Mouse (Mus musculus) heart, embryonic 11.5 days (tissue): Measurements from ENCODE around the gene Cmpk1. TPM values are rescaled to one million over a fixed set of nuclear protein-coding genes. Genes with fewer than 3 reads are reported as not detected.

Experiments used
- ATAC-seq: fragments of 200-750 bp; cut with Nextera tagmentation; replicated peaks from 2 replicates; pipeline ENCODE4 v1.8.0; 2017; ENCODE audit warnings: moderate library complexity; ENCODE audit not compliant: insufficient number of reproducible peaks, low FRiP score, low TSS enrichment
- H3K27ac ChIP-seq: fragments of 300-500 bp; sonication (generic); 2 replicates; pipeline ENCODE4 v1.5.1; 2014; ENCODE audit warnings: mild to moderate bottlenecking, low read depth, low read length
- H3K27me3 ChIP-seq: fragments of 300-500 bp; sonication (generic); 2 replicates; pipeline ENCODE4 v1.6.1; 2014; ENCODE audit warnings: mild to moderate bottlenecking, low read length, mixed read lengths; ENCODE audit not compliant: control insufficient read depth, insufficient read depth
- H3K36me3 ChIP-seq: fragments of 300-500 bp; sonication (generic); 2 replicates; pipeline ENCODE4 v1.6.1; 2014; ENCODE audit warnings: mild to moderate bottlenecking, low read length, moderate library complexity, mixed read lengths; ENCODE audit not compliant: control insufficient read depth, insufficient read depth
- H3K4me1 ChIP-seq: fragments of 300-500 bp; sonication (generic); 2 replicates; pipeline ENCODE4 v1.6.1; 2014; ENCODE audit warnings: low read length; ENCODE audit not compliant: control insufficient read depth, insufficient read depth
- H3K4me2 ChIP-seq: fragments of 300-500 bp; sonication (generic); 2 replicates; pipeline ENCODE4 v1.6.1; 2014; ENCODE audit warnings: mild to moderate bottlenecking, moderate library complexity
- H3K4me3 ChIP-seq: fragments of 300-500 bp; sonication (generic); 2 replicates; pipeline ENCODE4 v1.5.1; 2014; ENCODE audit warnings: low read depth, low read length
- H3K9ac ChIP-seq: fragments of 300-500 bp; sonication (generic); 2 replicates; pipeline ENCODE4 v1.6.1; 2014; ENCODE audit warnings: mild to moderate bottlenecking, low read depth, low read length, moderate library complexity
- H3K9me3 ChIP-seq: fragments of 300-500 bp; sonication (generic); replicated peaks from 2 replicates; pipeline ENCODE4 v1.6.1; 2016; ENCODE audit warnings: low read length; ENCODE audit not compliant: control insufficient read depth
- WGBS: fragments of 180-500 bp; shearing (Covaris S2); extraction: QIAGEN DNeasy Blood & Tissue Kit; methylation state at CpG from one replicate; pipeline ENCODE4 v1.1.7; 2014; ENCODE audit not compliant: insufficient replicate concordance; 5-methylcytosine and 5-hydroxymethylcytosine counted together
- polyA plus RNA-seq: library from polyadenylated mRNA; unstranded; fragments of >200 nt; fragmentation: Nextera tagmentation; extraction: Ambion mirVana; gene quantifications from 2 replicates; pipeline ENCODE4 v1.2.1, GENCODE M21; 2014

Cmpk1 gene
- polyA plus RNA-seq, 1 experiment from 2014 or later = 70.0 TPM

- 73% methylated on average over 2 of the region's 2 CpGs for WGBS
- Histone ChIP-seq H3K36me3 (no peaks in the 10 kb centered on the region), H3K4me1 (0 out of 2 replicates have a peak, but pooled peaks cover 3% of the 10 kb centered on the region), H3K27ac (no peak overlapping the region), H3K4me3 (no peak overlapping the region), H3K9ac (no peak overlapping the region), H3K27me3 (no peaks in the 10 kb centered on the region), H3K9me3 (no peaks in the 10 kb centered on the region), H3K4me2 (no peak overlapping the region)
- no peak for ATAC-seq
Observed at GRCm38 (mm10) chr4:114958231-114958630, 28.8 kb downstream of the Cmpk1 start.

GRCm38 (mm10) chr4:114957403-114957802, 29.6 kb downstream of the Cmpk1 start:
- H3K4me3 ChIP-seq = no peak overlapping the region
- ATAC-seq = no peak
- no peak overlapping the region for H3K9ac ChIP-seq
- no peaks in the 10 kb centered on the region for H3K27me3 ChIP-seq
- no peaks in the 10 kb centered on the region for H3K36me3 ChIP-seq
- no peaks in the 10 kb centered on the region for H3K9me3 ChIP-seq
- 0 out of 2 replicates have a peak, but pooled peaks cover 3% of the 10 kb centered on the region for H3K4me1 ChIP-seq
- no peak overlapping the region for H3K4me2 ChIP-seq
- no peak overlapping the region for H3K27ac ChIP-seq

GRCm38 (mm10) chr4:114953172-114953571, 33.9 kb downstream of the Cmpk1 start:
- Histone ChIP-seq H3K4me1 (no peaks in the 10 kb centered on the region), H3K36me3 (no peaks in the 10 kb centered on the region), H3K9ac (no peak overlapping the region), H3K4me3 (no peak overlapping the region), H3K27ac (no peak overlapping the region), H3K9me3 (no peaks in the 10 kb centered on the region), H3K4me2 (no peak overlapping the region), H3K27me3 (no peaks in the 10 kb centered on the region)
- no peak for ATAC-seq
- 66% methylated on average over 3 of the region's 3 CpGs for WGBS

GRCm38 (mm10) chr4:114947852-114948481, 39.1 kb downstream of the Cmpk1 start:
- Histone ChIP-seq H3K9me3 (no peaks in the 10 kb centered on the region), H3K4me2 (no peak overlapping the region), H3K4me1 (no peaks in the 10 kb centered on the region), H3K9ac (no peak overlapping the region), H3K27me3 (peaks cover 8% of the 10 kb centered on the region), H3K27ac (no peak overlapping the region), H3K36me3 (no peaks in the 10 kb centered on the region), H3K4me3 (no peak overlapping the region)
- 49% methylated on average over 7 of the region's 7 CpGs for WGBS
- no peak for ATAC-seq

- Histone ChIP-seq H3K9ac (no peak overlapping the region), H3K4me2 (no peak overlapping the region), H3K4me1 (no peaks in the 10 kb centered on the region), H3K4me3 (no peak overlapping the region), H3K27ac (no peak overlapping the region), H3K36me3 (no peaks in the 10 kb centered on the region), H3K27me3 (peaks cover 8% of the 10 kb centered on the region), H3K9me3 (no peaks in the 10 kb centered on the region)
- WGBS = 31% methylated on average over 6 of the region's 6 CpGs
- no peak for ATAC-seq
Observed at GRCm38 (mm10) chr4:114947395-114947794, 39.6 kb downstream of the Cmpk1 start.

- H3K27me3 ChIP-seq = peaks cover 8% of the 10 kb centered on the region
- no peak overlapping the region for H3K9ac ChIP-seq
- no peak overlapping the region for H3K27ac ChIP-seq
- 78% methylated on average over 4 of the region's 4 CpGs for WGBS
- H3K9me3 ChIP-seq = no peaks in the 10 kb centered on the region
- no peak overlapping the region for H3K4me2 ChIP-seq
- H3K36me3 ChIP-seq = no peaks in the 10 kb centered on the region
- no peak for ATAC-seq
- no peaks in the 10 kb centered on the region for H3K4me1 ChIP-seq
- no peak overlapping the region for H3K4me3 ChIP-seq
Observed at GRCm38 (mm10) chr4:114946416-114946815, 40.6 kb downstream of the Cmpk1 start.

GRCm38 (mm10) chr4:114945021-114945420, 42.0 kb downstream of the Cmpk1 start:
- WGBS = 42% methylated on average over 5 of the region's 5 CpGs
- H3K4me3 ChIP-seq = no peak overlapping the region
- H3K36me3 ChIP-seq = no peaks in the 10 kb centered on the region
- no peak overlapping the region for H3K27ac ChIP-seq
- no peak overlapping the region for H3K9ac ChIP-seq
- ATAC-seq = no peak
- H3K4me1 ChIP-seq = no peaks in the 10 kb centered on the region
- peaks cover 12% of the 10 kb centered on the region for H3K27me3 ChIP-seq
- no peak overlapping the region for H3K4me2 ChIP-seq
- H3K9me3 ChIP-seq = no peaks in the 10 kb centered on the region

- WGBS = 65% methylated on average over 8 of the region's 8 CpGs
- ATAC-seq = no peak
- Histone ChIP-seq H3K4me3 (no peak overlapping the region), H3K27ac (no peak overlapping the region), H3K4me2 (no peak overlapping the region), H3K9ac (no peak overlapping the region), H3K36me3 (no peaks in the 10 kb centered on the region), H3K9me3 (no peaks in the 10 kb centered on the region), H3K4me1 (no peaks in the 10 kb centered on the region), H3K27me3 (peaks cover 15% of the 10 kb centered on the region)
Observed at GRCm38 (mm10) chr4:114942583-114942982, 44.5 kb downstream of the Cmpk1 start.

GRCm38 (mm10) chr4:114942112-114942511, 44.9 kb downstream of the Cmpk1 start:
- H3K4me1 ChIP-seq = no peaks in the 10 kb centered on the region
- H3K36me3 ChIP-seq = no peaks in the 10 kb centered on the region
- 64% methylated on average over 4 of the region's 4 CpGs for WGBS
- H3K9me3 ChIP-seq = no peaks in the 10 kb centered on the region
- no peak overlapping the region for H3K27ac ChIP-seq
- ATAC-seq = no peak
- H3K4me3 ChIP-seq = no peak overlapping the region
- H3K9ac ChIP-seq = no peak overlapping the region
- no peak overlapping the region for H3K4me2 ChIP-seq
- H3K27me3 ChIP-seq = peaks cover 17% of the 10 kb centered on the region
